11 mouse cellular contexts compared by ENCODE assay signal in genomic region chr13:106945518-106945917, GRCm38 (mm10).
"Had no signal": no experiment of that assay in that cellular context is flagged by ENCODE, and none has a peak within 500 bp of the region (broad histone marks: within the 10 kb centered on the region; RNA-seq: fewer than 3 reads in every experiment).

No protein-coding gene starts in this region.

- DNase-seq: kidney, adult 8-10 months; kidney, postnatal 10 days; kidney, postnatal 36 days; layer of hippocampus, postnatal 36 days; liver, embryonic 13.5 days; lung, adult 2 months; lung, postnatal 14 days; lung, postnatal 4 days; thymus, postnatal 25 days had no signal

- H3K9me3 ChIP-seq: kidney, embryonic 15.5 days; midbrain, embryonic 13.5 days had no signal

- H3K27ac ChIP-seq: liver, embryonic 13.5 days; midbrain, embryonic 13.5 days had no signal

- H3K27me3 ChIP-seq: kidney, embryonic 15.5 days; midbrain, embryonic 13.5 days had no signal

- ATAC-seq: midbrain, embryonic 13.5 days had no signal

- H3K9ac ChIP-seq: liver, embryonic 13.5 days had no signal
